Mouse (Mus musculus) kidney, adult 2 months (tissue): ENCODE results near the gene Tmem81. TPM values are rescaled to one million over a fixed set of nuclear protein-coding genes. Genes with fewer than 3 reads are reported as not detected.

Experiments used
- DNase-seq: peaks from one replicate; pipeline ENCODE4 v3.0.0; 2021
- H3K27ac ChIP-seq: fragments of 200-500 bp; 2 replicates; pipeline ENCODE4 v1.5.1; 2012; ENCODE audit warnings: low read depth, low read length, control low read depth, inconsistent platforms; ENCODE audit not compliant: insufficient read depth
- H3K27me3 ChIP-seq: fragments of 200-500 bp; replicated peaks from 2 replicates; pipeline ENCODE4 v1.6.1; 2012; ENCODE audit warnings: mild to moderate bottlenecking, moderate library complexity, low read length, inconsistent platforms; ENCODE audit not compliant: control insufficient read depth, insufficient read depth
- H3K36me3 ChIP-seq: fragments of 200-500 bp; 2 replicates; pipeline ENCODE4 v1.6.1; 2012; ENCODE audit warnings: mild to moderate bottlenecking, moderate library complexity, low read length, inconsistent platforms; ENCODE audit not compliant: control insufficient read depth, insufficient read depth
- H3K4me1 ChIP-seq: fragments of 200-500 bp; 2 replicates; pipeline ENCODE4 v1.6.1; 2011; ENCODE audit warnings: low read length; ENCODE audit not compliant: control insufficient read depth, insufficient read depth
- H3K4me3 ChIP-seq: fragments of 200-500 bp; 2 replicates; pipeline ENCODE4 v1.5.1; 2011; ENCODE audit warnings: mild to moderate bottlenecking, low read depth, low read length, control low read depth; ENCODE audit not compliant: insufficient read depth
- CTCF ChIP-seq: fragments of 200-500 bp; conservative IDR thresholded peaks from 2 replicates; pipeline ENCODE4 v1.5.1; 2011; ENCODE audit warnings: low read depth, mild to moderate bottlenecking, control low read depth, low read length, moderate library complexity, mixed read lengths; ENCODE audit not compliant: insufficient read depth, insufficient read length
- POLR2A ChIP-seq: fragments of 200-500 bp; IDR thresholded peaks from one replicate; pipeline ENCODE4 v1.6.1; 2011; ENCODE audit warnings: low read depth, low read length, control low read depth
- WGBS: fragments of 180-500 bp; shearing (Covaris S2); methylation state at CpG from one replicate; pipeline ENCODE4 v1.1.7; 2018; 5-methylcytosine and 5-hydroxymethylcytosine counted together
- polyA plus RNA-seq: library from polyadenylated mRNA; depleted of rRNA; stranded (reverse); fragments of >200 nt; gene quantifications from 2 replicates; pipeline ENCODE4 v1.2.3, GENCODE M21; 2012; rRNA removed

Tmem81 gene
- polyA plus RNA-seq, 1 experiment: 2.0 TPM

DNA sequence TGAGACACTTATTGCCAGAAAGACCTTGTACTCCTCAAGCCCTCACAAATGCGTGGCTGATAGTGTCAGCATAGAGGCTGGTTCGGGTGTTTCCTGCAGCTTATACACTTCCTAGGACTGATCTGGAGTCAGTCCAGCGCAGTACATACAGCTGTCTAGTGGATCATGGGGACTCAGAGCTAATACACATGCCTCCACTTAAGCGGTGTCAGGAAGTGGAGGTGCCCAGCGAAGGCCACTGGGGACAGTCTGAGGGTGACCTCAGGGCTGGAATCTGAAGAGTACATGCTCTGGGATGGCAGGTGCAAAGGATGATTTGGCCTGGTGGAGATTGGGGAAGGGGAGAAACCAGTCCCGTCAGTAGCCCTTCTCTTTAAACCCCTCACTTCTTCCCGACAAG is 34.7 kb downstream of the Tmem81 start:
- TF ChIP-seq CTCF: no peak
- no peak for TF ChIP-seq POLR2A
- no peaks in the 10 kb centered on the region for H3K36me3 ChIP-seq
- no peak overlapping the region for H3K27ac ChIP-seq
- no peak for DNase-seq
- H3K27me3 ChIP-seq: 0 out of 2 replicates have a peak, but pooled peaks cover 2% of the 10 kb centered on the region
- H3K4me1 ChIP-seq: no peaks in the 10 kb centered on the region
- WGBS: 58% methylated on average over 7 of the region's 7 CpGs
- H3K4me3 ChIP-seq: no peak overlapping the region

GRCm38 (mm10) chr1:132541171-132541823 is 35.3 kb downstream of the Tmem81 start:
- Histone ChIP-seq H3K27ac (no peak overlapping the region), H3K27me3 (0 out of 2 replicates have a peak, but pooled peaks cover 2% of the 10 kb centered on the region), H3K36me3 (no peaks in the 10 kb centered on the region), H3K4me1 (no peaks in the 10 kb centered on the region), H3K4me3 (no peak overlapping the region)
- peak; percentile 7 for DNase-seq
- WGBS: 5% methylated on average over 14 of the region's 14 CpGs
- TF ChIP-seq POLR2A: no peak
- TF ChIP-seq CTCF: no peak

DNA sequence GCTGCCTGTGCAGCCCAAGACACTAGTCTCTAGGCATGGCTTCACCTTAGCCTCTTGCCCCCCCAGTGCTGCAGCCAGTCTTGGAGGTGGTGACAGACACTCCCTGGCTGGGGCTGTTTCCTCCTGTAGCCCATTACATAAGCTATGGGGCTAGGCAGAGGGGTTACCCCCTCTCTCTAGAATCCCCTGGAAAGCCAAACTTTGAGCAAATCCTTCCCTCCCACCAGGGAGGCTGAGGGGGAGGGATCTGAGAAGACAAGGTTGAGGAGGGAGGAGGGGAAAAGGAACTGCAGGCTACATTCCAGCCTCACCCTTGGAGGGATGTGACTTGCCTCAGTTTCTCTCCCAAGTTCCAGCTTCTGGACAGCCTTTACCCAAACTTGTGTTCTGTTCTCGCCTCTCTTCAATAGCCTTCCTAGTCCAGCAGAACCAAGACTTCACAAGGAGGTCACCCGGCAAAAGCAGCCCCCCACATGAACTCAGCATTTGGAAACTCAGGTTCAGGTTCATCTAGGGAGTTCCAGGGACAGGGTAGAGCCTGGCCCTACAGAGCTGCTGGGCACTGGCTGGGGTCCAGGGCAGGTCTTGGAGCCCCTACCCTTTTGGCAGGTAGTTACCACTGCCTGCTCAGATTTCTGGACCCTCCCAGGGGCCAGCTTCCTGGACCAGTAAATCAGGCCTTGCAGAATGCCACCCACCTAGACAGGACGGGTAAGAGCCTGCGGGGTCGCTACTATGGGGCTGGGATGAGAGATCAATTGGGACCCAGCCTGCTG is 36.0 kb downstream of the Tmem81 start:
- H3K27ac ChIP-seq: no peak overlapping the region
- H3K36me3 ChIP-seq: no peaks in the 10 kb centered on the region
- TF ChIP-seq CTCF (no peak), POLR2A (no peak)
- H3K4me3 ChIP-seq: no peak overlapping the region
- DNase-seq: no peak
- WGBS: 21% methylated on average over 5 of the region's 5 CpGs
- H3K4me1 ChIP-seq: no peaks in the 10 kb centered on the region
- H3K27me3 ChIP-seq: 0 out of 2 replicates have a peak, but pooled peaks cover 2% of the 10 kb centered on the region

- no peaks in the 10 kb centered on the region for H3K4me1 ChIP-seq
- H3K27ac ChIP-seq: no peak within 1 kb of the TSS
- 0 out of 2 replicates have a peak, but pooled peaks cover 2% of the 10 kb centered on the region for H3K27me3 ChIP-seq
- H3K36me3 ChIP-seq: no peaks in the 10 kb centered on the region
- no peak for DNase-seq
- H3K4me3 ChIP-seq: no peak within 1 kb of the TSS
- TF ChIP-seq CTCF (no peak), POLR2A (no peak)
- WGBS: 2% methylated on average over 30 of the region's 30 CpGs
Observed at GRCm38 (mm10) chr1:132542762-132543306, 36.8 kb downstream of the Tmem81 start, which contains the start of gene Cntn2. Cntn2 (minus strand) TSS chr1:132543256.

- Histone ChIP-seq H3K27ac (no peak overlapping the region), H3K27me3 (0 out of 2 replicates have a peak, but pooled peaks cover 2% of the 10 kb centered on the region), H3K4me3 (no peak overlapping the region), H3K4me1 (no peaks in the 10 kb centered on the region), H3K36me3 (no peaks in the 10 kb centered on the region)
- 71% methylated on average over 8 of the region's 8 CpGs for WGBS
- no peak for DNase-seq
- TF ChIP-seq CTCF (no peak), POLR2A (no peak)
Observed at GRCm38 (mm10) chr1:132543789-132544188, 37.8 kb downstream of the Tmem81 start.

DNA sequence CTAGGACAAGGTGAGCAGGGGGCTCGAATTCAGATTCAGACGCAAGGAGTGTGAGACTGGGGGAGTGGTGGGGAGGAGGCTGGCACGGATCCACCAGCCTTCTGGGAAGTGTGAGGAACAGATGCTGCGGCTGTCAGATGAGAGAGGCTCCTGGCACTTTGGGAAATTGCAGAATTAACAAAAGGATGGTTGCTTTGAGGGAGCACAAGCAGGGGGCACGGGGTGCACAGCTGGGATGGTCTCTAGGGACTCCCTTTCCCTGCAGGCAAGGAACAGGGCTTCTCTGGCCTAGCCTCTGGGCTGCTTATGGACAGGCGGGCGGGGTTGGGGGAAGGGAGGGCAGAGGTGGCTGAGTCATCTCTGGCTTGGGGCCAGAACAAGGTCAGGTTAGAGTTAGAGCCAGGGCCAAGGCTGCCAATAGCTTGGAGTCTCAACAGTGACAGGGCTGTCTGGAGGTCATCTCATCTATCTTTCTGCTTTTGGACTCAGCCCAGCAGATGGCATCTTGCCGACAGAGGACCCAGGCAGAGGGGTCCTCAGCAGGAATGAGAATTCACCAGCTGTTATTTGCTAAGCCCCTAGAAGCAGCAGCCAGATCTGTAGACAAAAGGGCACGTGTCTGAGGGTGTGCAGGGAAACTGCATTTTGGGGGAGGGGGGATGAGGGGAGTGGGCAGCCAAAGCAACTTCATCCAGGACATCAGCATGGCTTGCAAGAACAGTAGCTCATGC is 52.0 kb downstream of the Tmem81 start:
- 35% methylated on average over 9 of the region's 9 CpGs for WGBS
- TF ChIP-seq CTCF (no peak), POLR2A (no peak)
- no peaks in the 10 kb centered on the region for H3K4me1 ChIP-seq
- no peak overlapping the region for H3K4me3 ChIP-seq
- no peaks in the 10 kb centered on the region for H3K27me3 ChIP-seq
- no peak overlapping the region for H3K27ac ChIP-seq
- H3K36me3 ChIP-seq: no peaks in the 10 kb centered on the region
- peak; percentile 63 for DNase-seq

Other genes starting within 250 kb of the Tmem81 start
- 15.7 and 17.7 TPM in 2 replicates for gene Klhdc8a, start 207.6 kb upstream of the Tmem81 start, polyA plus RNA-seq
- gene Nuak2, start 190.1 kb upstream of the Tmem81 start, polyA plus RNA-seq: 56.1 and 73.7 TPM in 2 replicates
- gene Tmcc2, start 114.9 kb upstream of the Tmem81 start, polyA plus RNA-seq: 6.0 and 6.3 TPM in 2 replicates
- 13.0 and 13.9 TPM in 2 replicates for gene Dstyk, start 88.7 kb upstream of the Tmem81 start, polyA plus RNA-seq
- gene Rbbp5, start 28.9 kb upstream of the Tmem81 start, polyA plus RNA-seq: 16.0 and 21.3 TPM in 2 replicates
- 0.03 and 0.11 TPM in 2 replicates for gene Cntn2, start 37.0 kb downstream of the Tmem81 start, polyA plus RNA-seq
- 0.08 and 0.20 TPM in 2 replicates for gene Nfasc, start 235.6 kb downstream of the Tmem81 start, polyA plus RNA-seq